Mouse (Mus musculus) adrenal gland, postnatal 10 days (tissue): ENCODE results near the gene Supt20. TPM values are rescaled to one million over a fixed set of nuclear protein-coding genes. Genes with fewer than 3 reads are reported as not detected.
A peak's percentile ranks its signal among the peaks of the same experiment; 100 is the strongest.
"Not testable (repeated sequence)": the region's sequence is repeated elsewhere in the genome, so short reads cannot be mapped to it uniquely, and the experiment has no call there.

Source experiments
- DNase-seq: peaks from one replicate; pipeline ENCODE4 v3.0.0; 2021; ENCODE audit warnings: mixed read lengths
- total RNA-seq, 2 experiments: library from RNA; stranded (reverse); gene quantifications; 2 replicates each; pipeline ENCODE4 v1.2.3; 2021

Gene Supt20
- total RNA-seq, 2 experiments from 2014 or later, result 41.0 to 57.6 TPM

DNA sequence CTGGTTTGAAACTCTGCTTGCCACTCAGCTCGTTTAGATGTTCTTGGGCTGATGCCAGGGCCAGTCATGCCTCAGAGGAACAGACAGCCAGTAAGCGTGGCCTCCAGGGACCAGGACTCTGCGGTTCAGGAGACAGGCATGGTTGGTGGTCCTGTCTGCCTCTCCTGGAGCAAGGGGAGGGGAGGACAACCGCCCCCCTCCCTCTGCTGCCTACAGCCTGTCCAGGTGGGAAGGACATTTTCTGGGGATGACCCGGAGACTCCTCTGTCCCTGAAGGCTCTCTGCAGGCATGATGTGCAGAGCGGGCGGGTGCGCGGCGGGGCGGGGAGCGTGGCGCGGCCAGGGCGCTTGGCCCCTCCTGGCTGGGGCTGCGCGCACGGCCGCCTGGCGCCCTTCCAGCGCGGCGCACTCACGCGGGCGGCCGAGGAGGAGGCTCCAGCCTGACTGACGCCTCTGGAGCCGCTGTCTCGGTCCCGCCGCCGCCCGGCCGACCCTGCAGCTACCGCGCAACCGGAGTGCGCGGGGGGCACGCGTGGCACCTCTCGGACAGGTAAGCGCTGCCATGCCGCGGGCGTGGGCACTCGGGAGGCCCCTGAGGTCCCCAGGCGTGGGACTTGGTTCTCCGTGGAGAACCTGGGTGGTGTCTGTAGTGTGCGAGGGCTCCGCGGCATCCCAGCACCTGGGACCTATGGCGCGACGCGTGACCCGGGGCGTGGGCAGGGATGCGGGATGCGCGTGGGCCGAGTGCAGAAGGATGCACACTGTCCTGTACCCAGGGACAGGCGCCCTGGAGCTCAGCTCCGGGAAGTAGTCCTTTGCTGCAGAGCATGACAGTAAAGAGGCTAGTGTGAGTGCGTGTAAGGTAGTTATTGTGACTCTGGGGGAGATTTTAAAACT is 62.8 kb downstream of the Supt20 start, which contains the start of gene Smad9:
Gene Smad9, plus strand, starts transcription at position 438 of the 897 bp plus-strand sequence.
- DNase-seq, result peak; percentile 87

DNA sequence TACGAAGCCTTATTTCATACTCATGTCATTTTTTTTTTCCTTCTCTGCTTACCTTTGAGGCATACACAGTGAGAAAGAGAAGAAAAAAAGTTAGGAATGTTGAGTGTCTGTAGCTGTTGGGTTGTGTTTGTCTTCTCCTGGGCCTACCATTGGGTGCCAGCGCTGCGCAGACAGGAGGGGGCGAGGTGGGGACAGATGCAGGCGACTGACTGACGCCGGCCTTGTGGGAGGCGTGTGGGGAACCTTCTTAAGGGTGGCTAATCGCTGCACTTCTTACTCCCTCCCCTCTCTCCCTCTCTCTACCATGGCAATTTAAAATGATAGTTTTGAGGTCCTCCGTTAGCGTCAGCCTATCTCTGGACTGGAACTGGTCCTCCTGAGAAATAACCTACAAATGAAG is 63.5 kb downstream of the Supt20 start:
- DNase-seq, result peak; percentile 50

DNA sequence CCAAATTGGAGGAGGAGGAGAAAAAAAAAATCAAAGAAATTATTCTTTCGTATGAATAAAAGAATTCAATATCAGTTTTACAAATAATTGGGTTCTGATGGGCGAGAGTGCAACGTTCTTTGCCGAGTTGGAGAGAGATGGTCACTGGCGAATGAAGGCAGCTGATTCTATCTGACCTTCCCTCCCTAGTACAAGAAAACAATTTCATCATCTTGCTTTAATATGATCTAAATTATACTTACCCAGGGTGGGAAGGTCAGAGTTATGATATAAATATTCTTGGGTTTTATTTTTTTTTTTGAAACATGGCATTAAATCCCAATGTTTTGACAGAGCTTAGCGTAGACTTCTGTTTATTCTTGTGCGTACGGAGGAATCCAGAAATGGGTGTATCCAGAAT is 64.8 kb downstream of the Supt20 start:
- DNase-seq, result no peak

DNA sequence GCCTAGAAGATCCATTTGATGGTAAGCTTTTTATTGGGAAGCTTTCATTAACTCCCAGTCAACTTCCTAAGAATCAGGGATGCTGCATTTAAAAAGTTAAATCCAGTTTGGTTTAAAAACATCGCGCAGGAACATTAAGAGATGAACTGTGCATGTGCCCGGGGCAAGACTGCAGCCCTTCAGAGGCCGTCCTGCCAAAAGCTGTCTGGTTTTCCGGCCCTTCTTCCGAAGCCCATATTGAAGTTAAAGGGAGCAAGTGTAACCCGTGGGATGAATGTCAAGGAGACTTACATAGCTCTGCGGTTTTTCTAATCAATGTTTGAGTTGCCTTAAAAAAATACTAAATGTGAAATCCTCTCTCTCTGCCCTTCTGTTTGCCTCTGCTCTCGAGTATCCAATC is 66.6 kb downstream of the Supt20 start:
- DNase-seq, result no peak

DNA sequence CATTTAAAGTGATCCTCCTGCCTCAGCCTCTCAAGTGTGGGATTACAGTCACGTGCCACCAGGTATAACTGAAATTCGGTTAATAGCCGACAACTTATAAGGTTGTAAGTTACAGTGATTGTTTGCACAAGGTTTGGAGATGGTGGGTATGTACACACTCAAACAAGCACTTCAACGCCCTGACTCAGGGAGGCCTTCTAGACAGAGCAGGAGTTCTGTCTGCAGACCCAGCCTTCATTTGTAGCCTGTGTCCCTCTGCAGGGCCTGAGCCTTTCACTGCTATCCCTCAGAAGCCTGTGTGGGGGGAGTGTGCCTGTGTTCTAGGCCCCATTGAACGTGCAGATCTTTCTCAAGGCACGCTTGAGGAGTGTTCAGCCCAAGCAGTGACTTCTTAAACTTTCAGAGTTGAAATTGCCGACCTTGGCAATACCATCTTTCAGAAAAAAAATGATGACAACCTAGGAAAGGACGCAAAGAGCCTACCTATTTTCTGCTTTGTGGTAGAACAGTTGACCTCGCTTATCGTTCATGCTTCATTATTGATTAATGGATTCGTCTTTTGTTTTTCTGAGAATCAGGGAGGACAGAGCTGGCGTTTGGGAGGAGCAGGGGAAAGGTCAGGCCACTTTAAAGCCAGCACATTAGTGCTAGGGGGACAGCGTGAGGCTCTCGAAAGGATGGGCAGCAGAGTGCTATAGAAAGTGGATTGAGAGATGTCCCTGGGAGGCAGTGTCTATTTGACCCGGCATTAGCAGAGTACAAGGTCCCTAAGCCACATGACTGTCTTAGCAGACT is 67.9 kb downstream of the Supt20 start:
- DNase-seq, result no peak

DNA sequence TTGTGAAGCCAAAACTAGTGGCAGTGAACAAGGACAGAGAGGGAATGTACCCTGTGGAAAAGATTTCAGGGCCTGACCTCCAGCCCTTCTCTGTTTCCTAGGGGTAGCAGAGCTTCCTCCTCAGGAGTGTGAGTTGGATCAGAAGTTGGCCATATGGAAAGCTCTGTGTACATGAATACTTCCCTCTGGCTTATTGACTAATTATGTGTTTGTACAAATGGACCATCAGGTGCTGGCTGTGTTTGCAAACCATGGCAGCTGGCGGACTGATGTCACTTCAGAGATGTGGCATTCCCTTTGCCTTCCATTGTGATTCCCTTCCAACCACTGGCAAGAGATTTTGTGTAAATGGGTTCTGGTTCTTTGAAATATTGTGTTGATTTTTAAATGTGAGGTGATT is 68.7 kb downstream of the Supt20 start:
- no peak for DNase-seq

DNA sequence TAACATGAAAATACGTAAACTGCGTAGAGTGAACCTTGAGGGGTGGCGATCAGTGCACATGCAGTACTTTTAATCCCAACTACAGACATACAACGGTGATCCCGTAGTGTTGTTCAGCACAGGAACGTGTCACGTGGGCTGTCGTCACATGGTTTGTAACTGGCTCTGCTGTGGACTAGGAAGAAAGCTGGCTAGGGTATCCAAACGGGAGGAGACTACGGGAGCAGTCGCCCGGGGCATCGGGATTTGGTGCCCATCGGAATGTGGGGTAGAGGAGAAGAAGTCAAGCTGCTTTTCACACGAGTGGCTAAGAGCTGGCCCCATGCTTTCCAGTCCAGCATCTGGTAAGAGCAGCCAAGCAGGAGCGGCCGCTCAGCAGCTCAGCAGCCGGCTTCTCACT is 71.8 kb downstream of the Supt20 start:
- peak; percentile 38 for DNase-seq

DNA sequence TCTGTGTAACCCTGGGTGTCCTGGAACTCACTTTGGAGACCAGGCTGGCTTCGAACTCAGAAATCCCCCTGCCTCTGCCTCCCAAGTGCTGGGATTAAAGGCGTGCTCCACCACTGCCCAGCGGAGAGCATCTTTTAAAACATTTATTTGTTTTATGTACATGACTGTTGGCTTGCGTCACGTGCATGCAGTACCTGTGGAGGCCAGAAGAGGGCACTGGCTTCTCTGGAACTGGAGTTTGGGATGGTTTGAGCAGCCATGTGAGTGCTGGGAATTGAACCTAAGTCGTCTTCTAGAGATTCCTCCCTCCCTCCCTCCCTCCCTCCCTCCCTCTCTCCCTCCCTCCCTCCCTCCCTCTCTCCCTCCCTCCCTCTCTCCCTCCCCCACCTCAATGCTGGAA is 72.9 kb downstream of the Supt20 start:
- DNase-seq, result not testable (repeated sequence)

DNA sequence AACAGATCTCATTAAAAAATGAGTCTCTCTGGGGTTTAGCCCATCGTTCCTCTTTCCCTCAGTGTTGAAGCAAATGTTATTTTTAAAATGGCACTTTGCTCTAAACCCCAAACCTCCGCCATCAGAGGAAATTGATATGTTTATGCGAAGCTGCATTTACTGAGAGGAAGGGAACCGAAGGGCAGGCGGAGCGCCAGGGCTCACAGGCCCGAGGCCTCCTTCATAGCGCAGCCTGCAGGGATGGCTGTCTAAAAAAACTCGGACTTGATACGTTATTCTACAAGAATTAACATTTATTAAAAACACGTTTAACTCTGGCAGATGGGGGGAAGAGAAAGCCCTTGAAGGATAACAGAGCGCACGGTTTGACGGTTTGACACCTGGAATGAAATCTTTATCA is 73.4 kb downstream of the Supt20 start:
- DNase-seq, result no peak

DNA sequence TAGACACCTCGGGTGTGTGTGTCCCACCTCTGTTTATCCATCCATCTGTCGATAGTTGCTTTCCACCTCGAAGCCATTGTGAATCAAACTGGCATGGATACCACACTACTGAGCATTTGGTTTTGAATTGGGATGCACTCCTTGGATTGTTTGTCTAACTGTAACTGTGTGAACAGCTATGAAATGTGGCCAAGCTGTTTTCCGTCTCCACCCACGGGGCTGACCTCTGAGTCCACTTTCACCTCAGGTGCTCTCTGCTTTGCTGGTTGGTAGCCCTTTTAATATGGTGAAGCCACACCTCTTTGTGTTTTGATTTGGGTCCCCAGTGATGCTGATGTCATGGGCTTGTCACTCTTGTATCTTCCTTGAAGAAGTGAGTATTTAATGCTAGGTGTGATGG is 74.2 kb downstream of the Supt20 start:
- no peak for DNase-seq

DNA sequence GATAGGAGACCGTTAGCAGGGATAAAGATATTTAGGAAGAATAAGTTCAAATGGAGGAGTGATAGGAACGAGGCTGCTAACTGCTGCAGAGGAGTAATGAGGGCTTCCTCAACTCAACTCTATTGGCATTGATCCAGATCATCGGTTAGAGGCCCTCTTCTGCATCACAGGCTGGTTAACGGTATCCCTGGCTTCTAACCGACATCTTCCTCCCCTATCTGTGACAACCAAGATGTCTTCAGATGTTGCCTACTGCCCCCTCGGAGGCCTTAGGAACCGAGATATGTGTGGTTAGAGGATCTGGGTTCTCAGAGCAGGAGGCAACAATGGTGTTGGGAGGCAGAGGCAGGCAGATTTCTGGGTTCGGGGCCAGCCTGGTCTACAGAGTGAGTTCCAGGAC is 76.0 kb downstream of the Supt20 start:
- DNase-seq, result no peak

DNA sequence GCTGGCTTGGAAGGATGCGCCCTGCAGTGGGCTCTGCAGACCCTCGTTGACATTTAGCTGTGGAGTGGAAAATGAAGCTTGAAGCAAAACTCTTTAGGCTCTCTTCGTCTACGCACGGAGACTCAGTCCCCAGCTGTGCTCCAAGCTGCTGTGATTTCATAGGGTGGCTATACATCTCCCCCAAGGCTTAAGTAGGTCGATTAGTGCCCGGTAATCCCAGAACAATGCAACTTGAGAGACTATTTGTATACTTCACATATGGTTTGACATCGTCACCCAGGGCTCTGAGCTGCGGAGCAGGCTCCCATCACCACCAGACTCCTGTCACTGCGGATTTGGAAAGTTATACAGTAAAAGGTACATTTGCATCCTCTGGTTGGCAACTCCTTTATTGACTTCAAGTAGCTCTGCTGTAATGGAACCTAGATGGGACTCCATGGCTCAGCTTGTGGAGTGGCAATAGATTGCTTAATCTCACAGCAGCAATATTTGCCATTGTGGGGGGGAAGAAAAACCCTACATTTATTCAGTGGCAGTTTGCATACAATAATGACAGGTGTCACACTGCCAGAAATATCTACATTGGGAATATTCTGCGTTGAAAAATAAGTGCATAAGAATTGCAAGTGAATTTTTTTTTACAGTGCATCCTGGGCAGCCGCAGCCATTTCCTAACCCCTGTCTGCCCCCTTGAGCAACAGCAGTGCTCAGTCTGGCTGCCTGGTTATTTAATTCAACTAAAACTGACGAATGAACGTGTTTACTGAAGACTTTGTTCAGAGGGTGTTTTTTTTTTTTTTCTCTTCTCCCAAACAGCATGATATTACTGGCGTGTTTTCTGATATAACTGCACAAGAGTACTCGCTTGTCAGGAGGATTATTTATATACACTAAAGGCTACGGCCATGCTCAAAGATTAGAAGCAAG is 77.0 kb downstream of the Supt20 start:
- DNase-seq, result no peak

DNA sequence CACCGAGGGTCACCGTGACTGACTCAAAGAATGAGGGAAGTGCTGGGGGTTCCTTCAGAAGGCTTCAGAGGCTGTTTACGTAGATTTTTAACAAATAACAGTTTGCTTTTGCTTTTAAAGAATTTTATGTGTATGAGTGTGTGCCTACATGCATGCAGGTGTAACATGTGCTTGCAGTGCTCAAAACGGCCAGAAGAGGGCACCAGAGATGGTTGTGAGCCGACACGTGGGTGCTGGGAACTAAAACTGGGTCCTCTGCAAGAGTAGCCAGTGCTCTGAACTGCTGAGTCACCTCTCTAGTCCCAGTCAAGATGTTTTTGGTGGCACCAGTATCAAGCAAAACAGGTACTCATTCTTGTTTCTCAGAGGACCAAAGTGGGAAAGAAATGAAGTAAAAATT is 81.0 kb downstream of the Supt20 start:
- DNase-seq, result no peak

DNA sequence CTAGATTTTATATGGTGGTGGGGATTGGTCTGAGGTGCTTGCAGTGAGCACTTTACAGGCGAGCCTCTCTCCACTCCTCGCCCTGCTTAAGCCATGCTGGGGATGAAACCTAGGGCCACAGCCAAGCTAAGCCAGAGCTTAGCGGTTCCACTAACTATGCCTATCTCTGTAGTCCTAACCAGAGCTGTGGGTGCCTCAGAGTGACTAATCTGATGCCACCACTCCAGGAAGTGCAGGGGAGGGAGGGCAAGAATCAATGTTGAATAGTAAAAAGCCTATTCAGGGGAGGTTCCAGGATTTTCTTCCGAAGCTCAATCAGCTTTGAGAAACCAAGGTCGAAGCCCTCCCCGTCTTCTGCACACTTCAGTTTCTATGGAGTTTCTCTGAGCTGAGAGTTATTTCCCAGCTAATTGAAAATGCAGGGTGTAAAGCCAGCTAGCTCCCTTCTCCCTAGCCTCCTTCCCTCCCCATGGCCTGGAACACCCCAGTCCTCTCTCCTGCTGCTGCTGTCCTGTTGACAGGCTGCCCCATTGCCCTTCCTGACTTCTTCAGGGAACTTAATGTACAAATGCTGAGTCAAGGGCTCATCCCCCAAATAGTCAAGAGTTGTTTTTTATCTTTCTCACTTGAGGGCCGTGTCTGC is 83.5 kb downstream of the Supt20 start:
- no peak for DNase-seq

Other genes with a start within 250 kb of the Supt20 start
- not detected for gene Gm21958, start 21.5 kb downstream of the Supt20 start, total RNA-seq
- gene Exosc8, start 42.6 kb downstream of the Supt20 start, total RNA-seq, result 10 to 100 TPM; 41.0 to 44.4 TPM
- gene Alg5, start 42.7 kb downstream of the Supt20 start, total RNA-seq, result 10 to 100 TPM; 35.2 TPM
- 10 to 100 TPM in 1 of 2 experiments, 1 to 10 TPM in 1; 7.1 to 10.2 TPM for gene Smad9, start 62.8 kb downstream of the Supt20 start, total RNA-seq
- 10 to 100 TPM; 25.7 to 28.6 TPM for gene Rfxap, start 115.0 kb downstream of the Supt20 start, total RNA-seq
- gene Sertm1, start 223.1 kb downstream of the Supt20 start, total RNA-seq, result not detected